Mouse (Mus musculus) neutrophil, adult 59 days (primary cell): Measurements from ENCODE around the gene Dpy19l1. TPM values are rescaled to one million over a fixed set of nuclear protein-coding genes. Genes with fewer than 3 reads are reported as not detected.

Source experiments
- total RNA-seq, 2 experiments: library from RNA; stranded (reverse); gene quantifications; 1 replicate in 1 of 2; 2 replicates in 1 of 2; pipeline ENCODE4 v1.2.4; 2023

Gene Dpy19l1
- total RNA-seq, result 10 to 100 TPM; 21.2 to 28.9 TPM

DNA sequence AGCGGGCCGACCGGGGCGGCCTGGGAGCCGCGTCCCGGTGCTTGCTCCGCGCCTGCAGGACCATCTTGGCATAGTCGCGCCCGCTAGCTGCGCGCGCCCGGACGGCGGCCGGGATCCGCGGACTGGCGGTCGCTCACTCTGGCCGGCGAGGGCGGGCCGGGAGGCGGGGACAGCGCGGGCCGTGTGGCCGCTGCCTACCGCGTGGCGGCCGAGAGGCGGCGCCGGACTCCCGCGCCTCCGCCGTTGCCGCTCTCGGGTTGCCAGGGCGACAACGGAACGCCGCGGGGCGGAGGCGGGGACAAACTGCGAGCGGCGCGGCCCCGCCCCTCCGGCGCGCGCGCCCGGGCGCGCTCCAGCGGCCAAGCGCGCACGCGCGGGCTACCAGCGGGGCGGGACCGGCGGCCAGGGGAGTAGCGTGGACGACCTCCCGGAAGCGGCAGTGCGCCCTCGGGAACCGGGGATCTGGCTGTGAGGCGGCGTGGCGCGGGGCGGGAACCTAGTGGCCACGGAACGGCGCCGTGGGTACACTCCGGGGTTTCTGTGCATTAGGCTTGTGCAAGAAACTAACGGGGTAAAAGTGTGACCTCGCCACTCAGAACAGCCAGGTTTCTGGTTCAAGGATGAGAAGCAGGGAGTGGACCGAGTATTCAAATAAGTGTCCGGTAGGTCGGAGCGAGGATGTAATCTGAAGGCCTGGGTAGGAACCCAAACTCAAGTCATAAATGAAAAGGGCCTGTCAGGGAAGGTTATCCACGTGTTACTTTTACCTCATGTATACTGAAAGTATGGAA, at the start of gene Dpy19l1:
Gene Dpy19l1, minus strand, starts transcription at position 74 of the 791 bp plus-strand sequence.

Other genes starting within 250 kb of the Dpy19l1 start
- gene Cypt4, start 122.1 kb upstream of the Dpy19l1 start, total RNA-seq, result not detected
- gene Dpy19l2, start 193.2 kb upstream of the Dpy19l1 start, total RNA-seq, result not detected